Mouse (Mus musculus): Measurements from ENCODE around the gene Saa2.

Saa2 gene

GRCm38 (mm10) chr7:46762601-46763000 lies 11.0 kb downstream of the Saa2 start:
- DNase-seq (ENCODE audit: extremely low spot score) = no peak

DNA sequence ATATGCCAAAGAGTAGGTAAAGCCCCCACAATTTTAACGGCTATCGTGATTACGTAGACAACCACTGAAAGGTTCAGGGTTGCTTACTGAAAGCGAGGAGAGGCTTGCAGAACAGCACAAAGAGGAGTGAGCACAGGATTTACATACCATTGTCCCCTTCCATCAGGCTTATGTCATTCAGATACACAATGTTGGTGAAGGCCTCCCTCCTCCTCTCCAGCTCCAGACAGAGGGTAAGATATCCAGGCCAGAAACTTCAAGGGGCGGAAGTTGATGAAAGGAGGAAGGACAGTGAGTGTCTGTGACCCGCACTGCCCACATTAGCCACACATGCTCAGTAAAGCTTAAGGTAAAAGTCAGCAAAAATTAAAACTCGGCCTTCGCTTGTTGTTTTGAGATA lies 13.1 kb downstream of the Saa2 start:
- no peak for DNase-seq (ENCODE audit: extremely low spot score)

- DNase-seq (ENCODE audit: extremely low spot score) = no peak
These were observed 15.8 kb downstream of the Saa2 start for GRCm38 (mm10) chr7:46767371-46767770.

DNA sequence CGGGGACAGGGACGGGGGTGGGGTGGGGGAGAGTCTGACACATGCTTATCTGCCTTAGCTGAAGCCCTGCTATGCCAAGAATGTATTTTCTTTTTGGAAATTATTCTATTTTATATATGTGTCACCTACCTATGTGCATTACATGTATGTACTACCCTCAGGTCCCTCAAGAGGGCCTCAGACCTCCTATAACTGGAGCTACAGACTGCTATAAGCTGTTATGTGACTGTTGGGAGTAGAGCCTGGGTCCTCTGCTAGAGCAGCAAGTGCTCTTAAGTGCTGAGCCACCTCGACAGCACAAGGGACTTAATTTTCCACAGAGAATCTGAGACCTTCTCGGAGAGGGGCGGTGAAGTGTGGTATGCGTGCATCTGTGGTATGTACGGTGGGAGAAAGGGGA lies 16.9 kb downstream of the Saa2 start:
- no peak for DNase-seq (ENCODE audit: extremely low spot score)

- peak; percentile 65 for DNase-seq (ENCODE audit: extremely low spot score)
These were observed 19.1 kb downstream of the Saa2 start for GRCm38 (mm10) chr7:46770706-46771105.

DNA sequence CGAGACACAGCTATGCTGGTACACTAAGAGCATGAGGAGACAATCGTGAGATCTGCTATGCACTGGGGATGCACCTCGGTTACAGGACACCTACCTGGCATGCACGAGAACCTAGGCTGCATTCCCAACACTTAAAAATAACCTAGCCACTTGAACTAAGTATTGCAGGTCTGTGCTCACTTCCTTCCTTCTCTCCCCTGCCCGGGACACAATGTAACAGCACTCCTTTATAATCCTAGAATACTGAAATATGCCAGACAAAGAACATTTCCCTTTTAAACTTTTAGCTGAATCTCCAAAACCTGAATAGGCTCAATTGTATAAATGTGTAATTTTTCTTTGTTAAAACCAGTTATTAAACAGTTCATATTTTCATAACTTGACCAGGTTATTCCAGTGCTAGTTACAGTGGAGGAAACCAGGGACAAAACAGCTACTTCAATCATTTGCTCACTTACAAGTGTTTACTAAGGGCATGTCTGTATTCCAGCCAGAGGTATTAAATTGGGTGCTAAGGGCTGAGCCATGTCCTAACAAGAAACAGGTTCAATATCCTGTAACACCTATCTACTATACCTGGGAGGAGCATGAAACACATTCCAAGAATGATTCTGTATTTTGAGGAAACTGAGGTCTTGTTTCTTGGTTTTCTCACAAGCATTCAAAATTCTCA lies 37.7 kb downstream of the Saa2 start:
- DNase-seq (ENCODE audit: extremely low spot score) = no peak

DNA sequence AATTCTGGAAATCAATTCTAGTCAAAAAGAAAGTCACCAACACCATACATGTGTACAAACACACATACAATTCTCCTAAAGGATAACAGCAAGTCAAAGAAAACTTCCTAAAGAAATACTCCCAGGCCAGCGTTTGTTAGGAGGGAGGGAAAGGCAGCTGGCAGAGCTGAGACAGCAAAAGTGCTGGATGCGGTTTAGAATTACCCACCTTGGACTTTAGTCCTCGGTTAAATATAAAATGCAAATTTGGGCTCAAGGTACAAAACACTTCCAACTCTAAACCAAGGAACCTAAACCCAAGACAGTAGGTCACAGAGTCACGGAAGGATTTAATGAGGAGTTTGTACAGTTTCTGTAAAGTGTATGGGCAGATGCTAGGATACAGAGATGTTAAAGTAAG lies 42.3 kb downstream of the Saa2 start:
- no peak for DNase-seq (ENCODE audit: extremely low spot score)

- DNase-seq (ENCODE audit: extremely low spot score) = peak; percentile 99
These were observed 44.0 kb downstream of the Saa2 start, which contains the start of the genes Hps5 and Gtf2h1 for GRCm38 (mm10) chr7:46795287-46796205. TSS of gene Hps5 (minus strand) at chr7:46796064. TSS of gene Gtf2h1 (plus strand) at chr7:46796103.

DNA sequence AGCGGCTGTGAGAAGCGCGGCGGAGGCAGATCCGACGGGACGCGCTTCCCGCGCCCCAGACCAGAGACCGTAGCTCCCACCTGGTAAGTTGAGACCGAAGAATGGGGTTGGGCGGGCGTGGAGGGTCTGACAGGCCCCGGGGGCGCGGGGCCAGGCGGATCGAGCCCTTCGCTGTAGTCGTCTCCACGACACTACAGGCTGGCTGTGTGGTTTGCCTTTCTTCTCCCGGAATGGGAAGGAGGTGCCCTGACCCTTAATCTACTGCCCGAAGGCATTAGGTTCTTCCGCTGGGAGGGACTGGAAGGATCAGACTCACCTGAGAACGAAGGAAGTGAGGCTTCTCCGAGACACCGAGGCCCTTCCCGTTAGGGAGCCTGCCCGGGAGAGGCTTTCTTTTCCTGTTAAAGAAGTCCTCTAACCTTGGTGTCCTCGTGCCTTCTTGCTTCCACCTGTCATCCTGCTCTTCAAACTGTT lies 44.7 kb downstream of the Saa2 start:
- no peak for DNase-seq (ENCODE audit: extremely low spot score)

GRCm38 (mm10) chr7:46796779-46797178 lies 45.2 kb downstream of the Saa2 start:
- no peak for DNase-seq (ENCODE audit: extremely low spot score)
